Comparison of ENCODE assay signal across 9 mouse cellular contexts in genomic region chr2:84186126-84186701, GRCm38 (mm10).
DNase-seq lines count a peak whose midpoint lies in the region; ATAC-seq and TF ChIP-seq lines count a peak whose summit lies in the region.
"Had no signal": no experiment of that assay in that cellular context is flagged by ENCODE, and none has a peak within 500 bp of the region (broad histone marks: within the 10 kb centered on the region; RNA-seq: fewer than 3 reads in every experiment).

No protein-coding gene starts in this region.

- H3K9me3 ChIP-seq in forebrain, postnatal 0 days (ENCODE audit: low read length) = no peaks in the 10 kb centered on the region
- H3K9me3 ChIP-seq in hindbrain, embryonic 11.5 days (ENCODE audit: control insufficient read depth, low read length) = no peaks in the 10 kb centered on the region
- H3K9me3 ChIP-seq in limb, embryonic 14.5 days (ENCODE audit: control insufficient read depth, low read length) = no peaks in the 10 kb centered on the region
- H3K9me3 ChIP-seq in midbrain, embryonic 16.5 days (replicated peaks; ENCODE audit: control insufficient read depth, low read length, poor library complexity, severe bottlenecking) = no peaks in the 10 kb centered on the region

- H3K36me3 ChIP-seq in forebrain, postnatal 0 days (ENCODE audit: insufficient read depth) = no peaks in the 10 kb centered on the region
- H3K36me3 ChIP-seq in hindbrain, embryonic 11.5 days (ENCODE audit: control insufficient read depth, insufficient read depth, low read length) = no peaks in the 10 kb centered on the region
- H3K36me3 ChIP-seq in limb, embryonic 14.5 days (ENCODE audit: control insufficient read depth, insufficient read depth, low read length) = no peaks in the 10 kb centered on the region
- no peaks in the 10 kb centered on the region for H3K36me3 ChIP-seq in midbrain, embryonic 16.5 days (ENCODE audit: control insufficient read depth, insufficient read depth, low read length)

- no peak for TF ChIP-seq POLR2A in limb, embryonic 14.5 days (IDR thresholded peaks at IDR 0.05; ENCODE audit: borderline replicate concordance, extremely low read depth, insufficient read depth, insufficient read length)

- no peaks in the 10 kb centered on the region; the same call in 1 of the 2 replicates for H3K27me3 ChIP-seq in forebrain, postnatal 0 days (ENCODE audit: insufficient read depth, low read length)
- no peaks in the 10 kb centered on the region for H3K27me3 ChIP-seq in hindbrain, embryonic 11.5 days (ENCODE audit: control insufficient read depth, insufficient read depth, low read length)
- H3K27me3 ChIP-seq in limb, embryonic 14.5 days (ENCODE audit: control insufficient read depth, insufficient read depth, low read length) = no peaks in the 10 kb centered on the region
- no peaks in the 10 kb centered on the region for H3K27me3 ChIP-seq in midbrain, embryonic 16.5 days (ENCODE audit: control insufficient read depth, insufficient read depth, low read depth, low read length)
- H3K27me3 ChIP-seq: CH12.LX had no signal

- no peak overlapping the region for H3K9ac ChIP-seq in forebrain, postnatal 0 days
- H3K9ac ChIP-seq in hindbrain, embryonic 11.5 days (ENCODE audit: low read depth, low read length) = no peak overlapping the region
- H3K9ac ChIP-seq in limb, embryonic 14.5 days (ENCODE audit: low read depth, low read length, severe bottlenecking) = no peak overlapping the region
- no peak overlapping the region for H3K9ac ChIP-seq in midbrain, embryonic 16.5 days (ENCODE audit: low read depth, low read length)

- no peak overlapping the region for H3K4me2 ChIP-seq in forebrain, postnatal 0 days (ENCODE audit: low read depth)
- no peak overlapping the region for H3K4me2 ChIP-seq in hindbrain, embryonic 11.5 days (replicated peaks; ENCODE audit: low read depth, low read length)
- no peak overlapping the region for H3K4me2 ChIP-seq in limb, embryonic 14.5 days (replicated peaks; ENCODE audit: low read depth, low read length, severe bottlenecking)
- no peak overlapping the region for H3K4me2 ChIP-seq in midbrain, embryonic 16.5 days (ENCODE audit: low read length)

- H3K4me3 ChIP-seq in left cerebral cortex, adult 2 months = no peak overlapping the region
- H3K4me3 ChIP-seq in forebrain, postnatal 0 days (ENCODE audit: low read depth, low read length) = no peak overlapping the region
- no peak overlapping the region for H3K4me3 ChIP-seq in hindbrain, embryonic 11.5 days (ENCODE audit: low read depth, low read length)
- no peak overlapping the region for H3K4me3 ChIP-seq in limb, embryonic 14.5 days (replicated peaks; ENCODE audit: low read length)
- no peak overlapping the region for H3K4me3 ChIP-seq in midbrain, embryonic 16.5 days (ENCODE audit: low read depth, low read length)

- WGBS in forebrain, postnatal 0 days = 47% methylated on average over 9 of the region's 9 CpGs
- 63% methylated on average over 9 of the region's 9 CpGs for WGBS in hindbrain, embryonic 11.5 days
- 35% methylated on average over 9 of the region's 9 CpGs for WGBS in limb, embryonic 14.5 days
- WGBS in midbrain, embryonic 16.5 days = 50% methylated on average over 9 of the region's 9 CpGs

- TF ChIP-seq CTCF in left cerebral cortex, adult 2 months (IDR thresholded peaks at IDR 0.05) = peak; percentile 18
- TF ChIP-seq CTCF in forebrain, postnatal 0 days (IDR thresholded peaks at IDR 0.05; ENCODE audit: low read depth) = peak; percentile 34

- ATAC-seq in forebrain, postnatal 0 days = peak; percentile 50
- peak; percentile 65 for ATAC-seq in hindbrain, embryonic 11.5 days (ENCODE audit: low FRiP score)
- ATAC-seq in limb, embryonic 14.5 days (ENCODE audit: low FRiP score, low read depth) = peak; percentile 89
- peak; percentile 70; the same call in 1 of the 2 replicates for ATAC-seq in midbrain, embryonic 16.5 days
- ATAC-seq in CD4-positive, CD25-positive, alpha-beta regulatory T cell, adult 4 months = no peak
- no peak for ATAC-seq in megakaryocyte, adult 5-6 weeks (ENCODE audit: poor library complexity, severe bottlenecking)

- no peaks in the 10 kb centered on the region for H3K4me1 ChIP-seq in forebrain, postnatal 0 days (ENCODE audit: insufficient read depth)
- no peaks in the 10 kb centered on the region for H3K4me1 ChIP-seq in hindbrain, embryonic 11.5 days (replicated peaks; ENCODE audit: control insufficient read depth, insufficient read depth, low read length)
- H3K4me1 ChIP-seq in limb, embryonic 14.5 days (ENCODE audit: control insufficient read depth, insufficient read depth, low read length) = peaks cover 4% of the 10 kb centered on the region; the same call in 1 of the 2 replicates
- peaks cover 7% of the 10 kb centered on the region for H3K4me1 ChIP-seq in midbrain, embryonic 16.5 days (ENCODE audit: control insufficient read depth, insufficient read depth, low read length)

- DNase-seq in left cerebral cortex, adult 2 months (ENCODE audit: extremely low spot score in 1 of 2, low spot score in 2 of 2) = no peak
- no peak for DNase-seq in left cerebral cortex, adult 18-20 months (ENCODE audit: low spot score in 2 of 2)
- peak; percentile 13 for DNase-seq in forebrain, postnatal 0 days
- DNase-seq in hindbrain, embryonic 11.5 days (ENCODE audit: low spot score) = peak; percentile 25
- peak; percentile 47 for DNase-seq in limb, embryonic 14.5 days (ENCODE audit: low spot score)

- H3K27ac ChIP-seq in left cerebral cortex, adult 2 months = no peak overlapping the region
- no peak overlapping the region for H3K27ac ChIP-seq in forebrain, postnatal 0 days (ENCODE audit: low read depth, low read length)
- H3K27ac ChIP-seq in hindbrain, embryonic 11.5 days (ENCODE audit: low read depth, low read length) = no peak overlapping the region
- H3K27ac ChIP-seq in limb, embryonic 14.5 days (replicated peaks; ENCODE audit: low read depth, low read length) = no peak overlapping the region
- H3K27ac ChIP-seq in midbrain, embryonic 16.5 days (ENCODE audit: low read length) = no peak overlapping the region

- intact Hi-C loops in left cerebral cortex, adult 2 months (cut with DNase I) = no loop called here

Comparison
In these comparisons a context has a peak if more than half of its experiments do, and no peak if none do; other contexts are left out.
1. DNase-seq: peak in forebrain, postnatal 0 days (single experiment), hindbrain, embryonic 11.5 days (single experiment) and limb, embryonic 14.5 days (single experiment); none in left cerebral cortex, adult 2 months (0 of 2) and left cerebral cortex, adult 18-20 months (0 of 2).
2. ATAC-seq: peak in forebrain, postnatal 0 days (single experiment), hindbrain, embryonic 11.5 days (single experiment), limb, embryonic 14.5 days (single experiment) and midbrain, embryonic 16.5 days (single experiment); none in CD4-positive, CD25-positive, alpha-beta regulatory T cell, adult 4 months (single experiment) and megakaryocyte, adult 5-6 weeks (single experiment).